Mouse (Mus musculus): ENCODE data around the gene Cdh26. TPM values are rescaled to one million over a fixed set of nuclear protein-coding genes. Genes with fewer than 3 reads are reported as not detected.

The Cdh26 gene
- total RNA-seq, 2 experiments from 2014 or later = not detected

- ATAC-seq (replicated peaks; ENCODE audit: low FRiP score, low TSS enrichment, poor library complexity, severe bottlenecking) = peak; percentile 23
Measured at GRCm38 (mm10) chr2:178498409-178498808, 68.1 kb downstream of the Cdh26 start.

GRCm38 (mm10) chr2:178502469-178502868 lies 72.1 kb downstream of the Cdh26 start:
- ATAC-seq (replicated peaks; ENCODE audit: low FRiP score, low TSS enrichment, poor library complexity, severe bottlenecking) = no peak

DNA sequence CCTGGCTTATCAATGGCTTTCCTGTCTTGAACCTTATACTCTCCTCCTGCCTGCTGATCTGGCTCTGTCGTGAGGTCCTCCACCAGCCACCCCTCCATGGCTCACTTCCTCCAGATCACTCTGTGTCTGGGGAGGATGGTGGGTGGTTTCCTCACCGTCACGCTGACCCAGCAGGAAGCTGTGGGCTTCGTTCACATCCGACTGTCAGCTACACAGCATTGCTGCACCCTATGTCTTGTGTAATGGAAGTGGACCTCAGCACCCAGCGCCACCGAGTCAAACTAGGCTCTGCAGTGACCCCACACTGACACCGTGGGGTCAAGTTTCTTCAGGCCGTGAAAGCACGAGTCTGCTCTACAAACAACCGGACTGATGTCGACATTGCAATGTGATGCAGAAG lies 75.7 kb downstream of the Cdh26 start:
- peak; percentile 67 for ATAC-seq (replicated peaks; ENCODE audit: low FRiP score, low TSS enrichment, poor library complexity, severe bottlenecking)

- peak; percentile 85 for ATAC-seq (replicated peaks; ENCODE audit: low FRiP score, low TSS enrichment, poor library complexity, severe bottlenecking)
Measured at GRCm38 (mm10) chr2:178507379-178508014, 77.2 kb downstream of the Cdh26 start.

- ATAC-seq (replicated peaks; ENCODE audit: low FRiP score, low TSS enrichment, poor library complexity, severe bottlenecking) = no peak
Measured at GRCm38 (mm10) chr2:178508279-178508678, 77.9 kb downstream of the Cdh26 start.

- no peak for ATAC-seq (replicated peaks; ENCODE audit: low FRiP score, low TSS enrichment, poor library complexity, severe bottlenecking)
Measured at GRCm38 (mm10) chr2:178513043-178513442, 82.7 kb downstream of the Cdh26 start.

DNA sequence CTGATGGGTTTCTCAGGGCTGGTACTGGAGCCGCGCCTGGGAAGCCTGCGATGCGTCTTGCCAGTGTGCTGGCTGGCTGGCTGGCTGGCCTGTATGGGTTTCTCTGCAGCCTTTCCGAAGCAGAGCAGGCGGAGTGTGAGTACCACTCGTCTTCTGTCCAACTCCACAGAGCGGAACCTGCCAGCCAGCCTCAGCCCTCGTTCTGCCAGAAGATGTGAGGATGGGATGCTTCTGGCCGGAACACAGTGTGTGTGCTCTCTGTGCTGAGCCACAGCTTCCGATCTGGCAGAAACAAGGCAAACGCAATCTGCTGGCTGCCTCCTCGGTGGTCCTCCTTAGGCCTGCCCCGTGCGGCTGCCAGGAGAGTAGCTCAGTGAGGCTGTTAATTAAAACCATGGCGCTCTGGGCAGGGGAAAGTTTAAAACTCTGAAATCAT lies 83.3 kb downstream of the Cdh26 start:
- ATAC-seq (replicated peaks; ENCODE audit: low FRiP score, low TSS enrichment, poor library complexity, severe bottlenecking) = no peak

GRCm38 (mm10) chr2:178516421-178516820 lies 86.1 kb downstream of the Cdh26 start:
- ATAC-seq (replicated peaks; ENCODE audit: low FRiP score, low TSS enrichment, poor library complexity, severe bottlenecking) = peak; percentile 40; the same call in 1 of the 2 replicates

GRCm38 (mm10) chr2:178516941-178517340 lies 86.6 kb downstream of the Cdh26 start:
- no peak for ATAC-seq (replicated peaks; ENCODE audit: low FRiP score, low TSS enrichment, poor library complexity, severe bottlenecking)

DNA sequence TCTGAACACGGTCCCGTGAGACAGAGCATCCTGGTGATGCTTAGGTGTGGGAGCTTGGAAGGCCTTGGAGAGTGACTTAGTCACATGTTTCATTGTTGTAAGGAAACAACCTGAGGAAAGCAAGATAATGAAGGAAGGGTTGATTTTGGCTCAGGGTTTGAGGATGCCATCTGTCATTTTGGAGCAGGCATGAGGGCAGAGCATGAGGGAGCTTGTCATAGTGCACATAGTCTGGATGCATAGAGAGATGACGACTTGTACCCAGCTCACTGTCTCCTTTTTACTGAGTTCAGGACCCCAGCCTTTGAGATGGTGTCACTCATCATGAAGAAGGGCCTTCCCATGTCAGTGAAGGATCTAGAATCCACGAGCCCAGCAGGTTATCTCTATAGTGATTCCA lies 89.0 kb downstream of the Cdh26 start:
- ATAC-seq (replicated peaks; ENCODE audit: low FRiP score, low TSS enrichment, poor library complexity, severe bottlenecking) = no peak

DNA sequence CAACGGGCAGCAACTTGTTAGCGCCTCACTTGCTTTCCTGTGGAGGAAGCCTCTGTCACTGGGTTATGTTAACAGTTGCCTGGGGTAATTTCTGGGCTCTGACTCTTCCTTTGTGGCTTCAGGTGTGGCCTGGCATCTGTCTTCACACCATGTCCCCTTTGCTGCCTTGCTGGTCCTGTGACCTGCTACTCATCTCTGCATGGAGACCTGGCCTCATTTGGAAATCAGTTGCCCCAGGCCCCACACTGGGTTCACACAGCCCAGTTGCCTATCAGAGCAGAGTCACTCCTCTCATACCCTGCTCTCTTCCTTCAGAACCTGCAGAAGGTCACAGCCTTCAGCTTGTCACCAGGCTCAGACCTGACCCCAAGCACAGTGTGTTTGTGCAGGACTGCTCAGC lies 89.9 kb downstream of the Cdh26 start:
- ATAC-seq (replicated peaks; ENCODE audit: low FRiP score, low TSS enrichment, poor library complexity, severe bottlenecking) = no peak

GRCm38 (mm10) chr2:178522331-178522730 lies 92.0 kb downstream of the Cdh26 start:
- no peak for ATAC-seq (replicated peaks; ENCODE audit: low FRiP score, low TSS enrichment, poor library complexity, severe bottlenecking)

DNA sequence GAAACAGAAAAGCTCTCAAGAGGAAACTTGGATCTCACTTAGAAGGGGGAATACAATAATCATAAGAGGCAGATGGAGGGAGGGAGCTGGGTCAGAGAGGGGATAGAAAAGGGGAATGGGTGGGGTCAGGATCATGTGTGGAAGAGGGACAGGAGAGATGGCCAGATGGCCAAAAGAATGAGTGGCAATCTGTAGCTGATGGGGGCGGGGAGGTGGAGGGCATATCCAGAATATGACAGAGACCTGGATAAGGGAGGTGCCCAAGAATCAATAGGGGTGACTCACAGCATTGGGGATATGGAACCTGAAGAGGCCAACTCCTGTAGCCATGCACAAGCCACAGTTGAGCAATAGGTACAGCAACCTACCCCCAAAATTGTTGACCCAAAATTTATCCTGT lies 92.5 kb downstream of the Cdh26 start:
- ATAC-seq (replicated peaks; ENCODE audit: low FRiP score, low TSS enrichment, poor library complexity, severe bottlenecking) = no peak

DNA sequence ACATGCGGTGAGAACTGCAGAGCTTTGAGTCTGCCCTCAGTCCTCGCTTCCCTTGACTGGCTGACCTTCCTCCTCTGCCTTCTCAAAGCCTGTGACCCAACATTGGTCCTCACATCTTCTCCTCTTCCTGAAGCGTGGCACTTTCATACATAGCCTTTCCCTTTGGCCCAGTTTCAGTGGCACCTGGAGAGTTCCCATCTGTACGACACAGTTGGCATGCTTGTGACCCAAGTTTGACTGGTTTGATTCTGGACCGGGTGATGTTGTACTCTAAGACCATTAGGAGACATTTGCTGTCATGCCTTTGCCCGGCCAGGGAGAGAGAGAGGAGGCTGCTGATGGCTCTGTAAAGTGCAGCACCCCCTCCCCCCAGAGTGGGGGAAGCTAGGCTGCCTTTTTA lies 96.4 kb downstream of the Cdh26 start:
- no peak for ATAC-seq (replicated peaks; ENCODE audit: low FRiP score, low TSS enrichment, poor library complexity, severe bottlenecking)

DNA sequence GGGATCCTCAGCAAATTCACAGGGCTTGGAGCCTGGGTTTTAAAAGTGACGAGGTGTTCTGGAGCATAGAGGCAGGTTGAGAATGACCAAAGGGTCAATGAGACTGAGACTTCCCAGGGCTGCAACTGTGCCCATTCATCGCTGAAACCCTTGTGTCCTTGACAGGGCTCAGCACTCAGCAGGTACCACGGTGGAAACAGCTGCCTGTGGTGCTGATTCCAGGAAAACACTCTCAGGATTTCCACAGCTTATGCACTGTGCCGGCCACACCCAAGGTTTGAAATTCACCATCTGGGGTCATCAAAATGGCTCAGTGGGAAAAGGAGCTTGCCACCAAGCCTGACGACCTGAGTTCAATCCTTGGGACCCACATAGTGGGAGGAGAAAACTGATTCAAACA lies 100.9 kb downstream of the Cdh26 start:
- no peak for ATAC-seq (replicated peaks; ENCODE audit: low FRiP score, low TSS enrichment, poor library complexity, severe bottlenecking)

- ATAC-seq (replicated peaks; ENCODE audit: low FRiP score, low TSS enrichment, poor library complexity, severe bottlenecking) = no peak
Measured at GRCm38 (mm10) chr2:178536574-178536973, 106.2 kb downstream of the Cdh26 start.

Other genes with a start within 250 kb of the Cdh26 start
- gene Sycp2, start 22.8 kb upstream of the Cdh26 start, total RNA-seq (2014; fragmentation: Nextera tagmentation) = not detected in 2 replicates
- not detected in 2 replicates for gene Sycp2, start 22.8 kb upstream of the Cdh26 start, total RNA-seq (2017)
- gene Ppp1r3d, start 16.1 kb upstream of the Cdh26 start, total RNA-seq (2014; fragmentation: Nextera tagmentation) = 0.49 TPM in 1 of 2 replicates, not detected in the other
- gene Ppp1r3d, start 16.1 kb upstream of the Cdh26 start, total RNA-seq (2017) = 0.14 and 1.8 TPM in 2 replicates
- 0.35 and 0.40 TPM in 2 replicates for gene Fam217b, start 16.0 kb upstream of the Cdh26 start, total RNA-seq (2014; fragmentation: Nextera tagmentation)
- gene Fam217b, start 16.0 kb upstream of the Cdh26 start, total RNA-seq (2017) = 0.91 and 1.6 TPM in 2 replicates

Data from megakaryocyte-erythroid progenitor cell, adult 5-6 weeks (primary cell).